Mouse (Mus musculus) thymus, adult 2 months (tissue): ENCODE measurements at regions not wholly inside any gene's neighbourhood (a gene's known extent, or its start where the extent isn't known, plus 50 kb on each side); places are given as distances from the start of the nearest gene placed in this dataset.

Experiments
- CTCF ChIP-seq: fragments of 200-500 bp; IDR thresholded peaks from 2 replicates; pipeline ENCODE4 v1.5.1; 2012; ENCODE audit warnings: mild to moderate bottlenecking, control low read depth, low read length, moderate library complexity, borderline replicate concordance; ENCODE audit not compliant: control insufficient read depth, poor library complexity, insufficient read depth; ENCODE audit errors: extremely low read depth
- POLR2A ChIP-seq: fragments of 200-500 bp; IDR thresholded peaks from 2 replicates; pipeline ENCODE4 v1.6.1; 2012; ENCODE audit warnings: mild to moderate bottlenecking, low read length, control low read depth, moderate library complexity; ENCODE audit not compliant: control insufficient read depth, poor library complexity, insufficient read depth; ENCODE audit errors: extremely low read depth

DNA sequence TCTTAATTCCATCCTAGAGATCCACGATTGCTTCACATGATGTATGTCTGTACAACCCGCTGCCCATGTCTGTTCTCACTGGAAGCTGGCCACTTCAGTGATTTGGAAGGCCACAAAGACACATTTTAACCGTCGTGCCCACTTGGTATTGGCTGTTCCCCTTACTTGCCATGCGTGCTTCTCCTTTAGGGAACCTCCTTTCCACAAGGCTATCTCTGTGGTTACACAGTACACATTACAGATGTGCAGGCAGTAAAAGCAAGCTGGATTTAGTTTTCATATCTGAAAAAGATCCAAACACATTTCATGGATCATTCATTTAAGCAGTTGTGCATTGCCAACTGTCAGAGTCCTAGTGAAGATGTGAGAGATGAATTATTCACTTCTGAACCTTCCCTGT is 414.7 kb upstream of the Gm26657 start:
- TF ChIP-seq CTCF (no peak), POLR2A (no peak)
